Mouse (Mus musculus) midbrain, postnatal 0 days (tissue): Measurements from ENCODE around the gene Crabp1. TPM values are rescaled to one million over a fixed set of nuclear protein-coding genes. Genes with fewer than 3 reads are reported as not detected.
A peak's percentile ranks its signal among the peaks of the same experiment; 100 is the strongest.

Source experiments
- ATAC-seq: fragments of 200-750 bp; cut with Nextera tagmentation; 2 replicates; pipeline ENCODE4 v1.8.0; 2017; ENCODE audit warnings: moderate number of reproducible peaks, mild to moderate bottlenecking, moderate TSS enrichment, moderate library complexity; ENCODE audit not compliant: low FRiP score
- DNase-seq: peaks from one replicate; pipeline ENCODE4 v3.0.0-alpha.2; 2015; ENCODE audit warnings: low spot score
- H3K27ac ChIP-seq: fragments of 300-500 bp; sonication (generic); 2 replicates; pipeline ENCODE4 v1.5.1; 2014; ENCODE audit warnings: low read depth, mild to moderate bottlenecking, low read length, mixed read lengths
- H3K27me3 ChIP-seq: fragments of 300-500 bp; sonication (generic); 2 replicates; pipeline ENCODE4 v1.6.1; 2014; ENCODE audit warnings: low read length, control low read depth, mixed read lengths; ENCODE audit not compliant: insufficient read depth
- H3K36me3 ChIP-seq: fragments of 300-500 bp; sonication (generic); 2 replicates; pipeline ENCODE4 v1.6.1; 2014; ENCODE audit warnings: low read length, control low read depth, mixed read lengths; ENCODE audit not compliant: insufficient read depth
- H3K4me1 ChIP-seq: fragments of 300-500 bp; sonication (generic); 2 replicates; pipeline ENCODE4 v1.6.1; 2014; ENCODE audit warnings: mild to moderate bottlenecking, control low read depth, antibody characterized with exemption, low read length, mixed read lengths; ENCODE audit not compliant: insufficient read depth
- H3K4me2 ChIP-seq: fragments of 300-500 bp; sonication (generic); 2 replicates; pipeline ENCODE4 v1.6.1; 2014; ENCODE audit warnings: low read depth, mild to moderate bottlenecking, low read length, mixed read lengths; ENCODE audit not compliant: poor library complexity, severe bottlenecking
- H3K4me3 ChIP-seq: fragments of 300-500 bp; sonication (generic); 2 replicates; pipeline ENCODE4 v1.5.1; 2014; ENCODE audit warnings: low read depth, mild to moderate bottlenecking, low read length, moderate library complexity
- H3K9ac ChIP-seq: fragments of 300-500 bp; sonication (generic); replicated peaks from 2 replicates; pipeline ENCODE4 v1.6.1; 2014; ENCODE audit warnings: mild to moderate bottlenecking, low read length, moderate library complexity, mixed read lengths; ENCODE audit not compliant: poor library complexity, severe bottlenecking
- H3K9me3 ChIP-seq: fragments of 300-500 bp; sonication (generic); 2 replicates; pipeline ENCODE4 v1.6.1; 2016; ENCODE audit warnings: low read length, control low read depth
- CTCF ChIP-seq: IDR thresholded peaks from 2 replicates; pipeline ENCODE4 v1.5.1; 2016; ENCODE audit warnings: antibody characterized with exemption, mild to moderate bottlenecking
- WGBS: fragments of 180-500 bp; shearing (Covaris S2); extraction: QIAGEN DNeasy Blood & Tissue Kit; methylation state at CpG from one replicate; pipeline ENCODE4 v1.1.7; 2014; 5-methylcytosine and 5-hydroxymethylcytosine counted together
- polyA plus RNA-seq: library from polyadenylated mRNA; unstranded; fragments of >200 nt; fragmentation: Nextera tagmentation; extraction: Ambion mirVana; gene quantifications from 2 replicates; pipeline ENCODE4 v1.2.1, GENCODE M21; 2015
- total RNA-seq: library from RNA; depleted of rRNA; stranded (reverse); fragments of >200 nt; gene quantifications from 2 replicates; pipeline ENCODE4 v1.2.3, GENCODE M21; 2014

Gene Crabp1
- total and polyA plus RNA-seq, 2 experiments from 2014 or later = 18.4 to 26.3 TPM

GRCm38 (mm10) chr9:54782504-54782903, 18.0 kb downstream of the Crabp1 start:
- no peak overlapping the region for H3K9ac ChIP-seq

GRCm38 (mm10) chr9:54784003-54784402, 19.5 kb downstream of the Crabp1 start:
- no peak for TF ChIP-seq CTCF
- Histone ChIP-seq H3K36me3 (no peaks in the 10 kb centered on the region), H3K9ac (no peak overlapping the region), H3K27me3 (no peaks in the 10 kb centered on the region), H3K4me1 (no peaks in the 10 kb centered on the region), H3K4me3 (no peak overlapping the region), H3K27ac (no peak overlapping the region), H3K9me3 (no peaks in the 10 kb centered on the region), H3K4me2 (no peak overlapping the region)
- ATAC-seq (no peak), DNase-seq (no peak)
- 72% methylated on average over 3 of the region's 3 CpGs for WGBS

More at GRCm38 (mm10) chr9:54782504-54782903, 18.0 kb downstream of the Crabp1 start:
- Histone ChIP-seq H3K27ac (no peak overlapping the region), H3K9me3 (no peaks in the 10 kb centered on the region), H3K4me1 (no peaks in the 10 kb centered on the region), H3K4me3 (no peak overlapping the region), H3K4me2 (no peak overlapping the region), H3K36me3 (no peaks in the 10 kb centered on the region), H3K27me3 (no peaks in the 10 kb centered on the region)
- no peak for TF ChIP-seq CTCF
- 70% methylated on average over 15 of the region's 15 CpGs for WGBS
- no peak for DNase-seq
- no peak for ATAC-seq

- 83% methylated on average over 3 of the region's 3 CpGs for WGBS
Measured at GRCm38 (mm10) chr9:54785215-54785614, 20.7 kb downstream of the Crabp1 start.

DNA sequence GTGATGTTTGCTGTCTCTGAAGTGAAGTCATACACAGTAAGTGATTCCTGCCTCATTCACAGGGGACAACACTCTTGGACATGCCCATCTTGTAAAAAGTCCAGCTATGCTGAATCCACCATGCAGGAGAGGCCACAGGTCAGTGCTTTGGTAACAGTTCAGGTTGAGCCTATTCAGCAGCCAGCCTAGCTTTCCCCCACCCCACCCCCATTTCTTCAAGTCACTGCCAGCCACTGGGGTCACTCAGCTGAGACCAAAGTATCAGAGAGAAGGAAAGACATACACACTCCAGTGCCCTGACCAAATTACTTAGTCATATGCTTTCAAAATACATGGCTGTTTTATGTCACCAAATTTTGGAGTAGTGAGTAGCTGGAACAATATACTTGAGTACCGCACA, 21.5 kb downstream of the Crabp1 start:
- Histone ChIP-seq H3K27me3 (no peaks in the 10 kb centered on the region), H3K4me3 (no peak overlapping the region), H3K4me1 (no peaks in the 10 kb centered on the region), H3K4me2 (no peak overlapping the region), H3K9me3 (no peaks in the 10 kb centered on the region), H3K9ac (no peak overlapping the region), H3K36me3 (no peaks in the 10 kb centered on the region), H3K27ac (no peak overlapping the region)
- ATAC-seq = no peak
- no peak for DNase-seq
- WGBS = 97% methylated on average over 1 of the region's 1 CpGs
- TF ChIP-seq CTCF = no peak

More at GRCm38 (mm10) chr9:54785215-54785614, 20.7 kb downstream of the Crabp1 start:
- H3K36me3 ChIP-seq = no peaks in the 10 kb centered on the region
- no peaks in the 10 kb centered on the region for H3K4me1 ChIP-seq
- H3K4me2 ChIP-seq = no peak overlapping the region
- H3K9me3 ChIP-seq = no peaks in the 10 kb centered on the region
- no peak for TF ChIP-seq CTCF
- H3K27ac ChIP-seq = no peak overlapping the region
- no peak for DNase-seq
- no peak overlapping the region for H3K9ac ChIP-seq
- no peak for ATAC-seq
- H3K4me3 ChIP-seq = no peak overlapping the region
- no peaks in the 10 kb centered on the region for H3K27me3 ChIP-seq

- H3K4me3 ChIP-seq = no peak overlapping the region
- H3K9me3 ChIP-seq = no peaks in the 10 kb centered on the region
- no peaks in the 10 kb centered on the region for H3K4me1 ChIP-seq
- no peaks in the 10 kb centered on the region for H3K36me3 ChIP-seq
- no peak for TF ChIP-seq CTCF
- DNase-seq = peak; percentile 74
- H3K27me3 ChIP-seq = no peaks in the 10 kb centered on the region
- H3K9ac ChIP-seq = no peak overlapping the region
- ATAC-seq = no peak; the same call in 1 of the 2 replicates
- WGBS = 41% methylated on average over 8 of the region's 8 CpGs
- no peak overlapping the region for H3K4me2 ChIP-seq
- no peak overlapping the region for H3K27ac ChIP-seq
Measured at GRCm38 (mm10) chr9:54787760-54788159, 23.2 kb downstream of the Crabp1 start.

DNA sequence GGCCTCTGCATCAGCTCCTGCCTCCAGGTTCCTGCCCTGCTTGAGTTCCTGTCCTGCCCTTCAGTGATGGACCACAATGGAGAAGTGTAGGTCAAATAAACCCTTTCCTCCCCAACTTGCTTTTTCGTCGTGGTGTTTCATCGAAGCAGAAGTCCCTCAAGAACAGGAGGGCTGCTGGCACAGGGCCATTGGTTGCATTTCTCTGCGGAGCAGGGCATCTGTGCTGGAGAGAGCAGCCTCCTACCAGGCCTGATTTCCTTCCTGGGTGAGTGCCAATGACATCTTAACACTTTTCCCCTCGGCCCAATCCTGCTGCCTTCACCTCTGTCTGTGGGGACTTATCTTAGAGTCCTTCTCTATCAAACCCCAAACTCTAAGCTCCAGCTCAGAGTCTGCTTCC, 25.7 kb downstream of the Crabp1 start:
- H3K27me3 ChIP-seq = no peaks in the 10 kb centered on the region
- no peak for TF ChIP-seq CTCF
- DNase-seq (no peak), ATAC-seq (no peak)
- H3K36me3 ChIP-seq = no peaks in the 10 kb centered on the region
- no peak overlapping the region for H3K4me3 ChIP-seq
- H3K9me3 ChIP-seq = no peaks in the 10 kb centered on the region
- H3K4me1 ChIP-seq = no peaks in the 10 kb centered on the region
- H3K9ac ChIP-seq = no peak overlapping the region
- H3K27ac ChIP-seq = no peak overlapping the region
- no peak overlapping the region for H3K4me2 ChIP-seq
- 64% methylated on average over 5 of the region's 5 CpGs for WGBS
